Mouse (Mus musculus) lung, postnatal 0 days (tissue): ENCODE measurements around the gene Rab25.

ENCODE experiments used
- CTCF ChIP-seq: IDR thresholded peaks from 2 replicates; pipeline ENCODE4 v1.5.1; 2016; ENCODE audit warnings: antibody characterized with exemption, mild to moderate bottlenecking
- EP300 ChIP-seq: IDR thresholded peaks from 2 replicates; pipeline ENCODE4 v1.6.1; 2016; ENCODE audit warnings: antibody characterized with exemption, mild to moderate bottlenecking, control low read depth

DNA sequence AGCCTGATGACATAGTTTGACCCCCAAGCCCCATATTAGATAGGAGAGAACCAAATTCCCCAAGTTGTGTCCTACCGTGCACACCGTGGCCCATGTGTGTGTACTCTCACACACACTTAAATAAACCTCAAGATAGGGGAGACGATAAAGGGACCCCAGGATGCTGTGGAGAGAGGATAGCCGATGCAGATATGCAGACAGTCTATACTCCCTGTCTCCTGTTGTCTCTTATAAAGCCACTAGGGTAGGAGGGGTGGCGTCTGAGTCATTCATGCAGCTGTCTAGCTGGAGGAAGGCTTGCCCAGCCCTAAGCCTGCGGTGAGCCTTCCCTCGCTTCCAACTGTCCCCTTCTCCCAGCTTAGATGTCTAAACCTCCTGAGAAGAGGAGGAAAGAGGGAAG lies 48.0 kb downstream of the Rab25 start:
- TF ChIP-seq CTCF (no peak), EP300 (no peak)
